Mouse (Mus musculus) right cerebral cortex, postnatal 10 days (tissue): ENCODE results near the gene Kctd17.

Experiments used
- DNase-seq, 2 experiments: peaks; one replicate each; pipeline ENCODE4 v3.0.0; 2021; ENCODE audit warnings: low spot score in 2 of 2

The Kctd17 gene

DNA sequence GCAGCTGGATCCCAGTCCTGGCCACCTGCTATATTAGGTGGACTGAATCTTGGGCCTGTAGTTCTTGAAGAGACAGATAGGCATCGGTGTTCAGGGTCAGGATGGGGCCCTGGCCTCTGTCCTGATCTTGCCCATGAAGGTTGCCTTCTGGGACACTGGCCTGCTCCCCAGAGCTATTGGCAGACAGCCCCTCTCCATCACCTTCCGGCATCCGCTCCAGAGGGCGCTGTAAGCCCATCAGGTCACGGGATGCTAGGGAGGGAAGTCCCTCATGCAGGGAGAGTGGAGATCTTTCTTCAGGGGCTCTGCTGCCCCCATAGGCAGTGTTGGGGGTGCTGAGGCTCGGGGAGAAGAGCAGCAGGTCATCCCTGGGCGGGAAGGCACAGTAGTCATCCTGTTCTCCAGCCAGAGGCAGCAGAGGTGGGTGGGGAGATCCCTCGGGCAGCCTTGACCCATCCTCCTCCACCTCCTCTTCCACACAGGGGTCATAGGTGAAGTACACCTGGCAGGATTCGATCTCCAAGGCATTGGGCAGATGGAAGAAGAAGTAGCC lies 53.2 kb downstream of the Kctd17 start:
- no peak for DNase-seq

DNA sequence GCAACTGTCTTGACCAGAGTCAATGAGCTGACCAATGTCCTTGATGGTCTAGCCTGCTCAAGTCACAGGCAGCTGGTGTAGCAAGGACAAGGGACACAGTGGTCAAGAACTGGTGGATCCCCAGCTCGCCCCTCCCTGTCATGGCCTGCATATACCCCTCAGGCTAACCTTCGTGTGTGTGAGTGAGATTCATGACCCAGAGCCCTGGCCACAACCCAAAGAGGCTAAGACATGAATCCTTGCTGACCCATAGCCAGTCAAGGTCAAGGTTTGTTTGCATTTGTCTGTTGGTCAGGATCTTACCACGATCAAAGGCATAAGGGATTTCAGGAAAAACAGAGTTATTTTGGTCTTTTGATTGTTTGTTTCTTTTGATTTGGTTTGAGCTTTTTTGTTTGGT lies 54.2 kb downstream of the Kctd17 start:
- DNase-seq: no peak

DNA sequence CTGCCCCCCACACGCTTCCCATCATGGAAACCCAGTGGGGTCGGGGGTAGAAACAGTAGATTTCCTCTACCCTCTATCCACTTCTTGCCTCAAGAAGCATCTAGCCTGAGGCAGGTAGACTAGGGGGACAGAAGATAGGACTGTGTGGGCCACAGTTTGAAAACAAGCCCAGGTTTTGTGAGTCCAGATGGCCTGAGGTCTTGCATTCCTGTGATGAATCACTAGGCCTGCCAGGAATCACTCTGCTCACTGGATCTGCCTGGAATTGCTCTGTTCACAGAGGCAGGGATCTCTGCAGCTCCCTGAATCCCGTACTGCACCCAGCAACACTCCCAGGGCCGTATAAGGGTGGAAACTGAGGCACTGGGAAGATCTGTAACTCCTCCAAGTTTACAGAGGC lies 54.9 kb downstream of the Kctd17 start:
- no peak for DNase-seq

DNA sequence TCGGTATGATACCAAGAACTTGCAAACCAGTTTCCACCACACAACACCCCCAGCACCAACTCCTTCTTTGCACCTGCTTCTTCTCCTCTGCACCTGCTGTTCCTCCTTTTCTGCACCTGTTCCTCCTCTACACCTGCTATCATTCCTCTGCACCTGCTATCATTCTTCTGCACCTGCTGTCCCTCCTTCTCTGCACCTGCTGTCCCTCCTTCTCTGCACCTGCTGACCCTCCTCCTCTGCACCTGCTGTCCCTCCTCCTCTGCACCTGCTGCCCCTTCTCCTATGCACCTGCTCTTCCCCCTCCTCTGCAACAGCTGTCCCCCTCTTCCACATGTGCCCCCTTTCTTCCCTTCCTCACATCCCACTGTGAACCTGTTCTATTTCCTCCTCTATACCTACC lies 58.2 kb downstream of the Kctd17 start:
- DNase-seq: no peak

DNA sequence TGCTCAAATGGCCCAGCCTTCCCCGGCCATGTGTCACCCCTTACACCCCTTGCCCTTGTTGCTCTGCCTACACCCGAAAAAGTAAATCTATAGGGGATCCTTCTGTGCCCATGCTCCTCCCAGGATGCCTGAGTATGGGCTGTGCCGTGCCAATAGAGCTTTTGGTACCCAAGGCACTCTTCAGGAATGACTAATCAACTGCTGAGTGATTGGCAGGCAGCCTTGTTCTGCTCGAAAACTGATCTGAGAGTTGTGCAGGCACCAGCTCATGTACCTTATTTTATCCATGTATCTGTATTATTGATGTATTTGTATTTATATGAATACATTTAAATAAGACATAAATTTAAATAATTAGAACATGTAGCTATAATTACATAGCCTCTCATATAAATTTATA lies 58.7 kb downstream of the Kctd17 start:
- DNase-seq: no peak
